Mouse (Mus musculus): Measurements from ENCODE around the gene Crisp1.

The Crisp1 gene

DNA sequence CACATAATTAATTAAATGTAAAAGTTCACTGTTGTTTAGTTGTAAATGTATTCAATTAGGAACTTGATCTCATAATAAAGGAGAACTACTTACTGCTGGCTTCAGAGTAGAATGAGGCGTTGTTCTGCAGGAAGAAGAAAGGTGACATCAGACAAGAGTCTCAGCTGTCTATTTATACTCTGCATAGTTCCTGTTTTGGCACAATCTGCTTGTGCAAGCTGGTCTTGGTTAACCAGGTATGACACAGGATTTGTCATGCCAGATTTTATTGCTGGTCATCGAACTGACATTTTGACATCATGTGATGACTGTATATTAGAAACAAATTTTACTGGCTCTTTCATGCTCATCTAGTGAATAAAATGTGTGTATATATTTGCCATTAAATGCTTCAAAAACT, at the start of gene Crisp1:
Crisp1 (minus strand) TSS at position 146 of the 400 bp plus-strand sequence.
- no peak for DNase-seq (ENCODE audit: low read depth in 1 of 2, low spot score in 2 of 2)

GRCm38 (mm10) chr17:40342497-40343009, 23.5 kb upstream of the Crisp1 start:
- no peak for DNase-seq (ENCODE audit: low read depth in 1 of 2, low spot score in 2 of 2)

GRCm38 (mm10) chr17:40285435-40285834, 33.6 kb downstream of the Crisp1 start:
- DNase-seq (ENCODE audit: low read depth in 1 of 2, low spot score in 2 of 2), result no peak

DNA sequence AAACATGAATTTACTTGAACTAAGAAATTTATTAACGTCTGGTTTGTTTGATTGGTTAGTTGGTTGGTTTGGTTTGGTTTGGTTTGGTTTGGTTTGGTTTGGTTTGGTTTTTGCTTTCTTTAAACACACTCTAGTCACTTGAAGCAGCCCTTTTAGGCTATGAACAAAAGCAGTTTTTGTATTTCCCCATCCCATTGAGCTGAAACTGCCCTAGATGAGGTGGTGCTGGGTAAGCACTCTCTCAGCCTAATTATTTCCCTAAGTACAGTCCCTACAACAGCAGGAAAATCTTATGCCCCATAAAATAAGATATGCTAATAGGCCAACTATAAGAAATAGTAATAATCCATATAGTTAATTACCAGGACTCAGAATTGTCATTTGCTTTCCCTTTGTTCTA, 43.5 kb downstream of the Crisp1 start:
- DNase-seq (ENCODE audit: low read depth in 1 of 2, low spot score in 2 of 2), result no peak

DNA sequence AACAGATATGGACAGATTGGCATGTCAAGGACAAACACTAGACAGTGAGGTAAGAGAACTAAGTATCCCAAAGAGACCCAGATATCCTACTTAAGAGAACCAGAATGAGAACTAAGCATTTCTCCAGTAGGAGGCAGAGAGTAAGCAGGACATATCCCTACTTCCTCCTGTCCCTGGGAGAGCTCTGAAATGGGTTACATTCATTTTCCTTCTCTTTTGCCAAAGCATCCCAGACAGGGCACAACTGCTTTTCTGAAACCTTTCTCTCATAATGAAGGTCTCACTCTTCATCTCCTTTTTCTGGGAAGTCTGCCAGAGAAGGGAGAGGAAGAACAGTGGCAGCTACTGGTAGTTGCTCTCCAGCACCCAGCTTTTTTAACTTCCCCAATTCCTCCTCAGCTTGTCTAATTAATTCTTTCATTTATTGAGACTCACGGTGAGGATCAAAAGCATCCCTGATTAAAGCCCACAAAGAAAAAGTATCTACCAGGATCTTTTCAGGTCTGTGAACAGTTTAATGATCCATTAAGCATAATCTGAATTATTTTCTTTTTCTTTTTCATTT, 44.0 kb downstream of the Crisp1 start:
- DNase-seq (ENCODE audit: low read depth in 1 of 2, low spot score in 2 of 2), result no peak

- DNase-seq (ENCODE audit: low read depth in 1 of 2, low spot score in 2 of 2), result no peak
Observed at GRCm38 (mm10) chr17:40252487-40252886, 66.5 kb downstream of the Crisp1 start.
